Mouse (Mus musculus) G1E (cell line): Measurements from ENCODE around the gene Cdc25a. TPM values are rescaled to one million over a fixed set of nuclear protein-coding genes. Genes with fewer than 3 reads are reported as not detected.

Source experiments
- ATAC-seq: 2 replicates; pipeline ENCODE4 v1.8.0; 2016; ENCODE audit warnings: mild to moderate bottlenecking; ENCODE audit not compliant: insufficient number of reproducible peaks, poor library complexity, low FRiP score, severe bottlenecking; ENCODE audit errors: extremely low read depth
- DNase-seq: peaks from one replicate; pipeline ENCODE4 v3.0.0; 2012; ENCODE audit warnings: low spot score
- H3K27me3 ChIP-seq: 2 replicates; pipeline ENCODE4 v1.6.1; 2012; ENCODE audit warnings: mild to moderate bottlenecking, low read length, inconsistent platforms; ENCODE audit not compliant: insufficient read depth
- H3K36me3 ChIP-seq: replicated peaks from 2 replicates; pipeline ENCODE3; 2012; ENCODE audit warnings: mild to moderate bottlenecking, inconsistent platforms
- H3K4me1 ChIP-seq: 2 replicates; pipeline ENCODE4 v1.6.1; 2012; ENCODE audit warnings: low read depth, low read length, inconsistent platforms, mixed read lengths; ENCODE audit not compliant: insufficient read depth
- H3K4me3 ChIP-seq: 2 replicates; pipeline ENCODE4 v1.5.1; 2012; ENCODE audit warnings: low read depth, mild to moderate bottlenecking, inconsistent platforms, low read length, moderate library complexity, mixed read lengths
- H3K9me3 ChIP-seq: replicated peaks from 2 replicates; pipeline ENCODE4 v1.6.1; 2012; ENCODE audit warnings: inconsistent platforms
- CTCF ChIP-seq: IDR thresholded peaks from 2 replicates; pipeline ENCODE4 v1.5.1; 2012; ENCODE audit warnings: low read depth, low read length, inconsistent platforms, mixed read lengths
- GATA1 ChIP-seq: IDR thresholded peaks from 2 replicates; pipeline ENCODE4 v1.6.1; 2012; ENCODE audit warnings: borderline replicate concordance, low read length, inconsistent platforms, mixed read lengths
- GATA2 ChIP-seq: IDR thresholded peaks from 2 replicates; pipeline ENCODE4 v1.6.1; 2012; ENCODE audit warnings: low read depth, low read length, inconsistent platforms, borderline replicate concordance
- POLR2AphosphoS5 ChIP-seq: IDR thresholded peaks from 2 replicates; pipeline ENCODE4 v1.6.1; 2012; ENCODE audit warnings: low read depth, low read length, inconsistent platforms; ENCODE audit not compliant: insufficient replicate concordance
- TAL1 ChIP-seq: conservative IDR thresholded peaks from 2 replicates; pipeline ENCODE4 v1.6.1; 2012; ENCODE audit warnings: low read depth, low read length, inconsistent platforms, mixed read lengths
- polyA plus RNA-seq: library from polyadenylated mRNA; stranded (reverse); fragments of >175 nt; gene quantifications from 2 replicates; pipeline ENCODE4 v1.2.3, GENCODE M21; 2012
- total RNA-seq, 2 experiments: library from RNA; stranded (forward) in 1 of 2; stranded (reverse) in 1 of 2; fragments of 200-1000 nt in 1 of 2; fragments of >200 nt in 1 of 2; fragmentation: Nextera tagmentation in 1 of 2; gene quantifications; 2 replicates each; pipeline ENCODE4 v1.2.3; 2014 to 2017

Cdc25a gene
- total and polyA plus RNA-seq, 3 experiments, result 38.5 to 102 (median 46.4) TPM

DNA sequence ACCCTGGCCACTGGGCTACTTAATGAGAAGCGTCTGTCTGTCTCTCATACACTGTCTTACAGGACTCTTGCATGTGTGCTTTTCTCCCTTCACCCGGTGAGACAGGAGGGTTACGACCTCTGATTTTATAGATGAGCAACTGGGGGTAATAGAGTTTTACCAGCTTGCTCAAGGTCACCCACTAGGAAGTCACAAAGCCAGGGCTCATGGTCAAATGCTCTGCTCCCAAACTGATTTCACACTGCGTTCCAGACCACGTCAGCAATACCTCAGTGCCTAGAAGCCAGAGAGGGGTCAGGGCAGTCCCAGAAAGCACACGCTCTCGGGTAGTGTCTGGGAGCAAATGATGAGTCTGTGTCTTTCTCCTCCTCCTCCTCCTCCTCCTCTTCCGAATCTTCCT is 33.7 kb downstream of the Cdc25a start:
- no peaks in the 10 kb centered on the region for H3K36me3 ChIP-seq
- peaks cover 32% of the 10 kb centered on the region for H3K27me3 ChIP-seq
- no peak for DNase-seq
- H3K4me3 ChIP-seq, result no peak overlapping the region
- no peaks in the 10 kb centered on the region for H3K9me3 ChIP-seq
- no peak for ATAC-seq
- TF ChIP-seq GATA2 (no peak), POLR2AphosphoS5 (no peak), CTCF (no peak), TAL1 (no peak)
- peaks cover 7% of the 10 kb centered on the region; the same call in 1 of the 2 replicates for H3K4me1 ChIP-seq

DNA sequence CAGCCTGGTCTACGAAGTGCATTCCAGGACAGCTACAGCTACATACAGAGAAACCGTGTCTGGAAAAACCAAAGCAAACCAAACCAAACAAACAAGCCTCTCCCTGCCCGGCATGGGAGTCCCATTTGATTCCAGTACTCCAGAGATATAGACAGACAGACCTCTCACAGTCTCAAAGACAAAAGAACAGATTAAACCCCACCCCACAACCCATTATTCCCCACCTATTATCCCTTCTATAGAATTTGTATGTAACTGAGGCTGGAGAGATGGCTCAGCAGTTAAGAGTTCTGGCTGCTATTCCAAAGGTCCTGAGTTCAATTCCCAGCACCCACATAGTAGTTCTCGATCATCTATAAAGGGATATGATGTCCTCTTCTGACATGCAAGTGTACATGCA is 34.5 kb downstream of the Cdc25a start:
- Histone ChIP-seq H3K36me3 (no peaks in the 10 kb centered on the region), H3K9me3 (no peaks in the 10 kb centered on the region), H3K27me3 (peaks cover 40% of the 10 kb centered on the region), H3K4me3 (no peak overlapping the region), H3K4me1 (peaks cover 7% of the 10 kb centered on the region; the same call in 1 of the 2 replicates)
- ATAC-seq (no peak), DNase-seq (no peak)
- no peak for TF ChIP-seq POLR2AphosphoS5
- TF ChIP-seq CTCF, result no peak
- TF ChIP-seq GATA2, result no peak
- no peak for TF ChIP-seq TAL1
- no peak for TF ChIP-seq GATA1

GRCm38 (mm10) chr9:109911779-109912178 is 36.4 kb downstream of the Cdc25a start:
- DNase-seq (no peak), ATAC-seq (no peak)
- no peaks in the 10 kb centered on the region for H3K9me3 ChIP-seq
- no peak for TF ChIP-seq GATA1
- TF ChIP-seq GATA2, result no peak
- TF ChIP-seq CTCF, result no peak
- TF ChIP-seq POLR2AphosphoS5, result no peak
- no peak for TF ChIP-seq TAL1
- no peak overlapping the region for H3K4me3 ChIP-seq
- H3K4me1 ChIP-seq, result peaks cover 7% of the 10 kb centered on the region; the same call in 1 of the 2 replicates
- H3K36me3 ChIP-seq, result no peaks in the 10 kb centered on the region
- peaks cover 37% of the 10 kb centered on the region for H3K27me3 ChIP-seq

- DNase-seq (no peak), ATAC-seq (no peak)
- no peaks in the 10 kb centered on the region for H3K4me1 ChIP-seq
- no peaks in the 10 kb centered on the region for H3K9me3 ChIP-seq
- TF ChIP-seq CTCF, result no peak
- no peak for TF ChIP-seq GATA1
- no peak for TF ChIP-seq TAL1
- no peak for TF ChIP-seq POLR2AphosphoS5
- H3K36me3 ChIP-seq, result no peaks in the 10 kb centered on the region
- peaks cover 36% of the 10 kb centered on the region for H3K27me3 ChIP-seq
- H3K4me3 ChIP-seq, result no peak overlapping the region
These were observed 39.0 kb downstream of the Cdc25a start for GRCm38 (mm10) chr9:109914269-109914926.

GRCm38 (mm10) chr9:109917931-109918330 is 42.6 kb downstream of the Cdc25a start:
- ATAC-seq (no peak), DNase-seq (no peak)
- peaks cover 3% of the 10 kb centered on the region; the same call in 1 of the 2 replicates for H3K4me1 ChIP-seq
- H3K36me3 ChIP-seq, result no peaks in the 10 kb centered on the region
- TF ChIP-seq CTCF (no peak), GATA2 (no peak), TAL1 (no peak), GATA1 (no peak), POLR2AphosphoS5 (no peak)
- no peak overlapping the region for H3K4me3 ChIP-seq
- H3K9me3 ChIP-seq, result no peaks in the 10 kb centered on the region
- H3K27me3 ChIP-seq, result peaks cover 27% of the 10 kb centered on the region

- Histone ChIP-seq H3K27me3 (peaks cover 6% of the 10 kb centered on the region; the same call in 1 of the 2 replicates), H3K9me3 (no peaks in the 10 kb centered on the region), H3K4me1 (peaks cover 25% of the 10 kb centered on the region), H3K4me3 (no peak overlapping the region), H3K36me3 (no peaks in the 10 kb centered on the region)
- no peak for TF ChIP-seq TAL1
- no peak for TF ChIP-seq GATA2
- TF ChIP-seq GATA1, result no peak
- TF ChIP-seq CTCF, result no peak
- no peak for TF ChIP-seq POLR2AphosphoS5
- ATAC-seq (no peak), DNase-seq (no peak)
These were observed 53.8 kb downstream of the Cdc25a start for GRCm38 (mm10) chr9:109929131-109929530.
